Mouse (Mus musculus): Measurements from ENCODE around the gene S100a10.

- TF ChIP-seq POLR2A (IDR thresholded peaks at IDR 0.05; ENCODE audit: control insufficient read depth, extremely low read depth, insufficient read depth, low read length, poor library complexity): no peak
- no peak for TF ChIP-seq CTCF (IDR thresholded peaks at IDR 0.05; ENCODE audit: borderline replicate concordance, control insufficient read depth, extremely low read depth, insufficient read depth, low read length, poor library complexity)
Observed at GRCm38 (mm10) chr3:93580946-93581345, 26.1 kb downstream of the S100a10 start.

Measured in thymus, adult 2 months (tissue).